Mouse (Mus musculus) urinary bladder, adult 18-20 months (tissue): ENCODE results near the gene Ola1.

Experiments used
- DNase-seq, 2 experiments: peaks; one replicate each; pipeline ENCODE4 v3.0.0; 2022; ENCODE audit warnings: low spot score in 2 of 2, mixed read lengths in 2 of 2

Ola1 gene

DNA sequence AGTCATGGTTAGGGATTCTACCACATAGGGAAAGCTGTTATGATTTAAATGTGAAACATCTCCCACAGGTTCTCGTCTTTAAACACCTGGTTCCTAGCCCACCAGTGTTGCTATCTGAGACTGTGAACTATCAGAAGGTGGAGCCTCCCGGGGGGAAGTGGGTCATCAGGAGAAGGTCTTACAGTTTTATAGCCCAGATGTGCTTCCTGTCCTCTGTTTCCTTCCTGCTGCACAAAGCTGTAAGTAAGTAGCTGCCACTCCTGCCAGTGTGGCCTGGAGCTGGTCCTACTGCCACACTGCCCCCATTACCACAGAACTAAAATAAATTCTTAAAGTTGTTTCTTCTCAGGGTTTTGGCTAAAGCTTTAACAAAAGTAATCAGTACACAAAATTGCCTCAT lies 72.6 kb downstream of the Ola1 start:
- no peak for DNase-seq

DNA sequence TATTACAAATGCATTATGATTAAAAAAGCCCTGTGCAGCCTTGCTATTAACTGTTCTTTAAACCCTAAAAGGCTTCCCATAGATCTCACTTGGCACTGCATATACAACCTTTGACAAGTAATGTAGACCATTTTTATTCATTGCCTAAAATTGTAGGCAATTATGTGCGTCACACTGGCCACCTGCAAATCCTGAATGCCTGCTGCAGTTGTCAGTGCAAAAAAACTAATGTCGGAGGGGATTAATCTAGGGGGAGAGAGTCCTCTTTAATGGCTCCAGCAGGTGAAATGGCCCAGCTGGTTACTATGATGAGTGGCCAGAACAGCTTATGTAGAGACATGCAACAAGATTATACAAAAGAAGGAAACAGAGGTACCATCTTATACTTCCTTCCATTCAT lies 75.0 kb downstream of the Ola1 start:
- no peak for DNase-seq

DNA sequence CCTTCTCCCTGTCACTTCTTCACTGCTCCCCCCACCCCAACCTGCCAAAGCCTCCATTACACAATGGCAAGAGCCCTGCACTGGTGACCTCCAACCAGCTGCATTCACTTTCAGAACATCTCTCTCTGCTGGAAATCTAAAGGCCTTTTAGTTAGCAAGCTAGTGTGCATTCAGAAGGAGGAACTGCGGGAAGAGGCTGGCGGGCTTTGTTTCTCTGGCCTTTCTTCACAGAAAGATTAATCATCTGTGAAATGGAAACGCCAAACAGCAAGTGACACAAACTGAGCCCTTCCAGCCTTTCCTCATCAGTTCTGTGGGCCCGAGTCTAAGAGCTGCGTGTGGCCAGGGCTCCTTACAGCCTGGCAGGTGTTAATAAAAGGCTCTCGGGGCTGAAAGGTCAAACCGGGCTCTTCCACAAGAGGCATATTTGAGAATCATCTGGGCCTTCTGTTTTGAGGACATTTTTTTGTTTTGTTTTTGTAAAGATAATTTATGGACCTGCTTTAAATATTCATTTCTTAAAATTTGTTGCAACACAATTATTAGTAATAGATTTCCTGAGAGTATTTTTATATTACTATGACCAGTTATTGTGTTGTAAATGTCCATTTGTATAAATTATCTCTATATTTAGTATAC lies 75.8 kb downstream of the Ola1 start:
- DNase-seq: no peak

DNA sequence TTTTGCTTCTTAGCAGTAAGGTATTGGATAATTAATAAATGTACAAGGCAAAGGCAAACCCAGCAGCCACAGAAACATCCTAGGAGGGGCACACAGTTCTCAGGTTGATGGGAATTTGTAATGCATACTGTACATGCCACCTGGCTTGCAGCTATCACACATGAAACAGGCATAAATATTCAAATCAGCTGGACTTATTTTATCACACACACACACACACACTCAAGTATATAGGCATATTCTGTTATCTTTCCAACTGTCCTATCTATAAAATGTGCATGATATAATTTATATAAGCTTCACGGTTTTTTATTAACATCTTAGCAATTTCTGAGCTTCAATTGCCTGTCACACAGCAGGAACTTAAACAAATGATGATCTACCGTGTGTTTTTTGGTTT lies 85.8 kb downstream of the Ola1 start:
- DNase-seq: no peak

DNA sequence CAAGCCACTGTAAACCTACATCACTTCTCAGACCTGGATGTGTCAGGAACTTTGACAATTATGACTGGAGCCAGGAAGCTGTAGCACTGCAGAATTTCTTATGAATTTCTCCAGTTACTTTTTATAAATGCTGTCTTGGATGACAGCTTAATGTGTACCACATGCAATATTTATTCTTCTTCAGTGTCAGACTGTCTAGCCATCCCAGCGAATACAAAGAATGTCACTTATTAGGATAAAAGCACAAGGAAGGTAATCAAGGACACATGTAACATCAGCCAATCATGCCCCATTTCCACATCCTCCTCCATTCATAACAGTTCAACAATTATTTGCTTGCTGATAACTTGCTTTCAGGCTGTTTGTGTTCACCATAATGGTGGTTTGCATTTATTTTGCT lies 91.0 kb downstream of the Ola1 start:
- no peak for DNase-seq

DNA sequence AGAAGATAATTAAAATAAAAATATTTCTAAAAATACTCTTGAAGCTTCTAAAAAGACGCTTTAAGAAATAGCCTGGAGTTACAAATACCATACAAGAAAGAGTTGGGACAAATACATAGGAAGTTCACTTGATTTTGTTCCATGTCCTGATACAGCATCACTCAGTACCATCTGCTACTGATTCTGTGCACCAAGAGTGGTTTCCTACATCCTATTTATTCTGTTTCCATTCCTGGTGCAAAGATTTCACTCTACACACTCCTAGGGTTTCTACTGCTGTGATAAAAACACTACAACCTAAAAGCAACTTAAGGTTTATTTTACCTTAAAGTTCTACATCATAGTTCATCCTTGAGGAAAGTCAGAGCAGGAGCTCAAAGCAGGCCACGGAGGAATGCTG lies 99.9 kb downstream of the Ola1 start:
- no peak for DNase-seq

DNA sequence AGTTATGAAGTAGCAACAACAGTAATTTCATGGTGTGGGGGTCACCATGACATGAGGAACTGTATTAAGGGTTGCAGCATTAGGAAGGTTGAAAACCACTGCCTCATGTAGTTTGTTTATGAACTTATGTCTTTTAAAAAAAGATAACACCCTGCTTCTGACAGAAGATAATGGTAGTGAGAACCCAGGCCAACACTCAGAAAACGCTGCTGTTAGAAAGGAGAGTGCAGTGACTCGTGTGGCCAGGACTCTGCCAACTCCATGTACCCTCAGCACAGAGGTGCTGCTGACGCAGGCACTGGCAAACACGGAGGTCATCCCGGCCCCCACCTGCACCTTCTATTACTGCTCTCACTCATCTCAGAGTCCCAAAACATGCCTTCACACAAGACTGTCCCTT lies 111.6 kb downstream of the Ola1 start:
- DNase-seq: no peak

DNA sequence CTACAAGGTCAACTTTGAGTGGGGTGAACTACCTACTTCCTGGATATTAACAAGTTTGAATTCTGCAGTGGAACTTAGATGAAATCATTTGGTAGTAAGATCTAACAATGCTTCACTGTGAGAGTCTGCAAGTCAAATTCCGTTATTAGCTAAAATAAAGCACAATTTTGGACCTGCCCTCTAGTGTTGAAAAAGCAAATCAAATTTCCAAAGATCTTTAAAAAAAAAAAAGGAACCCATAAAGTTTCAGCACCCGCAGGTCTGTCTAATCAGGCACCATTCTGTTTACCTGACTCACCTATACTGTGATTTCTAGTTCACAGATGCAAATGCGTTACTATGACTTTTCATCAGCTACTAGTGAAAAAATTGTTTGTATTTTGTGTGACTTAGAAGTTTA lies 122.2 kb downstream of the Ola1 start:
- no peak for DNase-seq

DNA sequence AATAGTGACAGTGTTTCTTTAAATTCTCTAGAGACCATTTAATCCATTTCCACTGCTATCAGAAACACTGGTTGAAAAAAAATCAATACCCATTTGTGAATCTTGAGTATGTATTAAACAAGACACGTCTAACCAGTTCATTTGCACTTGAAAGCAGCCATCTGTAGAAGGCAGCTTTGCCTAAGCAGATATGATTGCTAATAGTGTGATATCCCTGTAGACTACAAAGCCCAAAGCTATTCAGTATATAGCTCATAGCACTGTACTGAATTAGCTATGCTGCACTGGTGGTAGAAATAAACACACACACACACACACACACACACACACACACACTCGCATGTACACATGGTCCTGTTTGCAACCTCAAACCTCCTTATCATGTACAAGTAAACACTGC lies 123.4 kb downstream of the Ola1 start:
- no peak for DNase-seq

DNA sequence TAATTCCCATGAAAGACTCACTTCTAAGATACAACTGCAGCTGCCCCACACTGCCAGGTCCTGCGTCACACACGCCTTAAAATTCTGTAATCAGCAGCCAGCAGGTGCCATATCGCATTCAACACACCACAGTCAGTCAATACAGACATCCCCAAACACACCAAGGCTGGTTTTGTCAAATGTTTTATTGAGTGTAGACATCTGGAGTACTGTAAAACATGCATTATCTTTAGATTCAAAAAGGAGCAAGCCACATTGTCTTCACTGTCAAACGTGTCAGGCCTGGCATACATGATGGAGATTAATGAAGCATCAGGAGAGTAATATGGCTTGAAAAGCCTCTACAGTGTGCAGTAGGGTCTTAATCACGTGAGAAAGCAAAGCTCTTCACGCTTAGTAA lies 125.7 kb downstream of the Ola1 start:
- no peak for DNase-seq

DNA sequence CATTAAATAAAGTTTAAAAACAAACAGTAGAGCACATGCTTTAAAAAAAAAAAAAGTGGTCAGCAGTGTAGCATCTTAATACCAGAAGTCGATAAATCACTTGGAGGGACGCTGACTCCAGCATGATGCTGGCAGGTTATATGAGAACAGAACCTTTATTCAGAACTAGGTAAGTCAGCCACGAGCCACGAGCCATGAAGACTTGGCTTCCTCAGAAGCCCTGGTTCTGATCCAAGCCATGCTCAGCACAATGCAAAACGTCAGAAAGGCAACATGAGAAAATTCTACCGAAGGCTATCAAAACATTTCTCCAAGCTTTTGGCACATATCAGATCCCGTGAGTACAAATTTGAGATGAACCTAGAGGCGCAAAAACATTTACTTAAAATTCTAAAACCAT lies 127.4 kb downstream of the Ola1 start:
- DNase-seq: no peak

DNA sequence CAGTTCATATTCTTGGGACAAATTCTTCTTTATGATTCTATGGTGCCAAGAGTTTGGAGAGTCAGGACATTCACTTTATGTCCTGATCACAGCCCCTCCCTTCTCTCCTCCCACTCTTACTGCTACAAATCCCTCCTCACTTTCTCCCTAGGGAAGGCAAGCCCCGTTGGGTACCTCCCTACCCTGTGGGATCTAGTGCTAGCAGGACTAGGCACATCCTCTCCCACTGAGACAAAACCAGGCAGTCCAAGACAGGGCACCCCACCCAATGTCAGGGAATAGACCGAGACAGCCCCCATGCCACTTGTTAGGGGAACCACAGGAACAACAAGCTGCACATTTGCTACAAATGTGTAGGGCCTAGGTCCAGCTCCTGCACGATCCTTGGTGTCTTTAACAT lies 131.1 kb downstream of the Ola1 start:
- no peak for DNase-seq

DNA sequence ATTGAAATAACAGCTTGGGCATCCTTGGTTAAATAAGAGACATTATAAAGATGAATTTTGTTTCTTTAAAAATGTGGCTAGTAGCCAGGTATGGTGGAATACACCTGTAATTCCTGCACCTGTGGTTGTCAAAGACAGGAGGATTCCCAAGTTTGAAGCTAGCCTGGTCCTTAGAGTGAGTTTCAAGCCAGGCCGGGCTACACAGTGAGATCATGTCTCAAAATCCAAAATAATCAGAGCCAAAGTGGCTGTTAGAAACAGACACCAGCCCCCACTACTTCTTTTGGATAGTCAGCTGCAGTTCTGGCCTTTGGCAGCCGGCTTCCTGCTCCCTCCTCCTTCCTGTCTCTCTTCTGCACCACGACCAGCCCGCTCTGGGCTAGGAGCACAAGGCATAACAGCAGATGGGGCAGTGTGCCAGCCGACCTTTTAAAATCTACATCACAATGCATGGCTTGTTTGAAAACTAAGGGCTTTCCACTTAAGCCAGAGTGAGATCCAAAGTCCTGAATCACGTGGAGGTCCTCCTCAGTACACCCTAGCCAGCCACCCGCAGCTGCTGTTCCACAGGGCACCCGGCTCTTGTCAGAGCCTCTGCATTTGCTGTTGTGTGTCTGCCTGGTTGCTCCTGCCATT lies 132.9 kb downstream of the Ola1 start:
- DNase-seq: no peak

DNA sequence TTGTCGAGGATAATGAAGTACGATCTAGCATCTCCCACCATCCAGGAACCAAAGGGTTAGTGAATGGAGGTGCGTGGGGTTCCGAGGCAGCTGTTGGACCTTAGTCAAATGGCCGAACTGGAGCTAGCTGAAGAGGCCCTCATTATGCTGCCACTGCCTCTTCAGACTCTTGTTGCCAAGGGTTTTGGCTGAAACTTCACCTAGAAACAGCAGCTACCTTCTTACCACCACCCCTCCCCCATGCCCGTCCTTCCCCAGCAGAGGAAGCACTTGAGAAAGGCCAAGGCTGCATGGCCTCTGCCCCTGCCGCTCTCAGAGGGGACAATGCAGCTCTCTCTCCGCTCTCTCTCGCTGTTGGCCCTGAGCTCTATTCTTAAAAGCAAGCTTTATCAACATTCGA lies 136.2 kb downstream of the Ola1 start:
- no peak for DNase-seq

DNA sequence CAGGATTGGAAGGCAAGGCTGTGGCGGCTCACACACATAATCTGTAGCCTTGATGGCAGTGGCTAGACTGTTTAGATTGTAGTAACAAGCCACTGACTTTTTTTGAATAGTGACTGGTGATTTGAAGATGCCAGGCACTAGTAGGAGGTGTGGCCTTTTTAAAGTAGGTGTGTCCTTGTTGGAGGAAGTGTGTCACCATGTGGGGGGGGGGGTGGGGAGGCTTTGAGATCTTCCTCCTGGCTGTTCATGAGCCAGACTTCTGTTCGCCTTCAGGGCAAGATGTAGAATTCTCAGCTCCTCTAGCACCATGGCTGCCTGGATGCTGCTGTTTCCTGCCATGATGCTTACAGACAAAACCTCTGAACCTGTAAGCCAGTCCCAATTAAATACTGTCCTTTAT lies 136.9 kb downstream of the Ola1 start:
- DNase-seq: no peak

DNA sequence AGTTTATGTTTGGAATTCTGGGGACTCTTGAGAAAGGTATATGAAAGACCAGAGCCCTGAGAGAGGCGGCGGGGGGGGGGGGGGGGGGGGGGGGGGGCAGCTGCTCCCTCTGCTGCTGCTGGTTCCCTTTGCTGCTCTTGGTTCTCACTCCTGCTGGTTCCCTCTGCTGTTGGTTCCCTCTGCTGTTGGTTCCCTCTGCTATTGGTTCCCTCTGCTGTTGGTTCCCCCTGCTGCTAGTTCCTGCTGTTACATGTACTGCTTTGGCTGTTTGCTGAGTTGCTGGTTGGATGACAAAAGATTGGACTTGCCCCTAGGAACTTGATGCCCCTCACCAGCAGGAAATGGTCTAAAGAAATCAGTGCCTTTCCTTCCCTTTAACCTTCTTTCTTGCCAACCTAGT lies 138.6 kb downstream of the Ola1 start:
- DNase-seq: no peak

DNA sequence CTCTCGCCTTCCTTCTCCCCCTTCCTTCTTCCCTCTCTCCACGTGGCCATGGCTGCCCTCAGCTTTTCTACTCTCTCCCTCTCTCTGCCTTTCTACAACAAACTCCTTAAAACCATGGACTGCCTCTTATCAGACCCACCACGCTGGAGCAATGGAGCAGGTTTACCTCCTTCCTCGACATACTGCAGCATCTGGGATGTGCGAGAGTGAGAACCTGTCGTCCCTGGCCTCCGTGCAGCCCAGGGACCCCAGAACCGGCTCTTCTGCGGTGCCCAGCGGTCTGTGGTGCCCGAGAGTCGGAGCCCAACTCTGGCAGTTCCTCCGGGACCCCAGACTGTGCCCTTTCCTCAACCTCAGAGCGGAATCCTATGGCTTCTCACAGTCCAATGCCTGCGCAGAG lies 139.4 kb downstream of the Ola1 start:
- no peak for DNase-seq

DNA sequence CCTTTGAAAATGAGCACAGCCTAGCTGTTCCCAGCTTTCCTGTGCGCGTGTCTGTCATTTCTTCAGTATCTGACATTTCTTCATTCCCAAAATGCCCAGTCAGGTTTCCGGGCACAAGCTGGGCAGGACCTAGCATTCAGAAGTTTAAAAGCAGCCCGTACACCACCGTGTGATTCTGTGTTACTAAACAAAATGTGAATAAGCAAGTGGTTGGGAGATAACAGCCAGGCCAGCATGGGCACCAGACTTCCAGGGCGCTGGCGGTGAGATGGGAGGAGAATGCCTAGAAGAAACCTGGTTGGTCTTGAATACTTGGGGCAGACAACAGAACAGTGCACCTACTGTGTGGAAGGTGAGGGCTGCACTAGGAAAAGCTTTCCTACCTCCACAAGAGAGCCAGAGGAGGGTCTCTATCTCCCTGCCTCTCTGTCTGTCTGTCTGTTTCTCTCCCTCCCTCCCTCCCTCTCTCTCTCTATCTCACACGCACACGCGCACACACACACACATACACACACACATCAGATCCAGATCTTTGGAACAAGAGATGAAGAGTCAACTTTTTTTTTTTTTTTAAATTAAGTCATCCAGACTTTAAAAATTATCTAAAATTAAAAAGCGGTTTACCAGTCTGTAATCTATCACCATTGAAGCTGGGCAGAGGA lies 144.8 kb downstream of the Ola1 start:
- DNase-seq: no peak

DNA sequence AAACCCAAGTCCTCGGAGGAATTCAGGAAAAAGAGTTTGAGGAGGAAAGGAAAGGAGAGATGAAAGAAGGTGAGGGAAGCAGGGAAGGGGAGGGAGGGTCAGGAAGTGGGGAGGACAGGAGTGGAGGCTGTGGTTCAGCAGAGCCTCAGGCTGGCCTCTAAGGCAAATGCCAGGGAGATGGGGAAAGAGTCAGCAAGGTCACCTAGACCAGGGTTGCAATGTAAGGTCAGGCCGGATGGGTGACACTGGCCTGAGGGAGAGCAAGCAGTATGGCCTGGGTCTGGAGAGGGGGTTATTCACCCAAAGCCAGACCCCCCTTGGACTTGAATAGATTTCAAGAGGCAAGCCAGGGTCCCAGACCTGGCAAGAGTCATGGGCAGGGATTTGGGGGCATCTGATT lies 147.5 kb downstream of the Ola1 start:
- DNase-seq: no peak

DNA sequence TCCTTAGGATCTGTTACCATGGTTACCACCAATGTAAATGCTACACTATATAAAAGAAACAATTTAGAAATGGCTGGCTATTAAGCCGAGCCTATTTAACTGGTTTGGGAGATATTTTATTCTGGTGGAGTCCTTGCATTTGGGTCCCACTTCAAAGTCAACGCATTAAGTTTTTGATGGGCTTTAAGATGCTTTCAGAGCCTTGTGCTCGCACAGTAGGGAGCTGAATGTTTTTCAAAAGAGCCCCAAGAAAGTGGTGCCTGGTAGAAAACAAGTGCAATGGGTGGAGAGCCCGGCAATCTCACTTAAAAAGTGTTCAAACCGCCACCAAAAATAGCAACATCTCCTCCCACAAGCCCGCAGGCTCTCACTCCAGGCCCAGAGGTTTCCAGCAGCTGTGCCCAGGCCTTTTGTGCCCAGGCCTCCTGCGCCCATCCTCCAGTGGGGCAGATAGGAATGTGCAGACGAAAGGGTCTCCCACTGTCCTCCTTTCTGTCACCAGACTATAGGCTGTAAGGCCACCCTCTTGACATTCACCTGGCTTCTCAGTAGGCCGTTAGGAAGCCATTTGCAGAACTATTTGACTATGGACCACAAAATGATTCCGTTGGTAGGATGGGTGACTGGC lies 148.2 kb downstream of the Ola1 start:
- no peak for DNase-seq

DNA sequence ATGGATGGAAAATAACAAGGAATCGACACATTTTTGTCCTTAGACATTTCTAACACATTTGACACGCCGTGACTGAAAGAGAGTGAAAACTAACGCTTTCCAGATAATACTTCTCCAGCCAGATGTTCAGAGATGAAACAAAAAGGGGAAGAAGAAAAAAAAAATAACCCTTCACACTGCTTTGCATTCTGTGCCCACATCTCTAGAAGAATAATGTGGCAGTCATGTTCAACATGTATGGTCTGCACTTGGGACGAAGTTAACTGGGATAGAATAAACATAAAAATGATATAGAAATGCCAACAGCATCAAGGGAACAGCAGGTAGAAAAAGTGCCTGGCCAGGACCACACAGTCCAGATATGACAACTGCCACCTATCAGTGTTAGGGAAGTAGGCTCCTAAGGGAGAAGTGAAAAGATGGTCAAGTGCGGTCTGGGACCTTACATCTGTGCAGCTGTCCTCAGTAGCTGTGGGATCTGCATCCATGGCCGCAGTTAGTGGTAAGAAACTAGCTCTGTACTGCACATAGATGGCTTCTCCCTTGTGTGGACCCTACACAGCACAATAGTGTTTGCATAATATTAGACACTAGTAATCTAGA lies 149.4 kb downstream of the Ola1 start:
- no peak for DNase-seq

DNA sequence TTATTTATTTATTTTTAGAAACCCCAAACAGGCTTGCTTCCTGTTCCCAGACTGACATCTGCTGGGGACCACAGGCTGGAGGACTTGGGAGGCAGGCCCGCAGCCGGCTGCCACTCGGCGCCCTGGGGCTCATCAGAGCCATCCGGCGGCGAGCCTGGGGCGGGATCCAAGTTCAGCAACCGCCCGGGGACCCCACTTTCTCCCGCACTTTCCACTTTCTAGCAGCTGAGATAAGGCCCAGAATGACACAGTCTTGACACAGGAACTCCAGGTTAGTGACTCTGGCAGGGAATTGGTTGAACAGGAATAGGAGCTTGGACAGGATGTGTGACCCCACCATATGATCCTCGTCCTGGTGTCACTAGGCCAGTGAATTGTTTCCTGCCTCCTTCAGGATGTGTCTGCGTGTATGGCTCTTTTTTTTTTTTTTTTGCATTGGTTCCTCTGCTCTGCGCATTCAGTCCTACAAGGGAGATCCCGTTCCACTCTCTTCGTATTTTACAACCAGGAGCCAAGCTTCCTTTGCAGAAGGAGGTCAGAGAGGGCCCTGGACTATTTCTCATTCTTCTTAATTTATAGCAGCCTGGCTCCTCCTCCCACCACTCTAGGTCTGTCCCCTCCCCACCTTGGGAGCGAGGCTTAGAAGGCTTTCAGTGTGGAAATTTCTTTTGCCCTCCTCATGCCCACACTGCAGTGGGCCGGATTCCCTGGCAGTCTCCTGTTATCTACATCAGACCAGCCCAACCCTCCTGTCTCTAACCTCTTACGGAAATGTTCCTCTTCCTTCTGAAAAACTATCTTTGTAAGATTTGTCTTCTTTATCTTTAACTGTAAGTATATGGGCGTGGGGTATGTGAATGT lies 152.2 kb downstream of the Ola1 start:
- DNase-seq: no peak
